Mouse (Mus musculus): ENCODE results near the gene Meis2. TPM values are rescaled to one million over a fixed set of nuclear protein-coding genes. Genes with fewer than 3 reads are reported as not detected.

Meis2 gene
- polyA plus RNA-seq, 1 experiment from 2014 or later: 41.5 TPM

- Histone ChIP-seq H3K9me3 (no peaks in the 10 kb centered on the region), H3K9ac (no peak overlapping the region), H3K4me1 (replicated peaks) (no peaks in the 10 kb centered on the region), H3K4me3 (replicated peaks) (no peak overlapping the region), H3K4me2 (replicated peaks) (no peak overlapping the region), H3K27me3 (replicated peaks) (no peaks in the 10 kb centered on the region), H3K27ac (no peak overlapping the region), H3K36me3 (no peaks in the 10 kb centered on the region)
- ATAC-seq: no peak
- 85% methylated on average over 7 of the region's 7 CpGs for WGBS
Observed at GRCm38 (mm10) chr2:115948630-115949426, 116.8 kb downstream of the Meis2 start.

DNA sequence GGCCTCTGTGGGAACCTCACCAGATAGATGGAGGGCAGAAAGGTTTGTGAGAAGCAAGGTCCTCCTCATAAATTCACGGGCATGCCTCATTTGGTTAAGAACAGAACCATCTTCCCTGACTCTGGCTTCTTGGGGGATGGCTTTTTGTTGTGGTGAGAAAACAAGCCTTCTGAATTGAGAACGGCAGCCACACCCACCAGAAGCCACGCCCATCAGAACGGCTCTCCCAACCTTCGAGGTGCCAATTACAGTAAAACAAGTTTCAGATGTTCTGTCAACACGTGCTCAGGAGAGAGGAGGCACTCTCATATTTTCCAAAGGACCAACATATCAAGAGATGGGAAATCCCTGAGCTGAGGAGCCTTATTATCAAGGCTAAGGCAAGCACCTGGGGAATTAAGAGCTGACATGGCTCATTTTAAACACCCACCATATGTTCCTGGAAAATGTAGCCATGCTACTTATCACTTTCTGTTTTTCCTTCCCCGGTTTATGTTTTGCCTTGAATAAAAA, 117.9 kb downstream of the Meis2 start:
- Histone ChIP-seq H3K27ac (no peak overlapping the region), H3K9ac (no peak overlapping the region), H3K36me3 (no peaks in the 10 kb centered on the region), H3K4me2 (replicated peaks) (no peak overlapping the region), H3K4me3 (replicated peaks) (no peak overlapping the region), H3K9me3 (no peaks in the 10 kb centered on the region), H3K4me1 (replicated peaks) (no peaks in the 10 kb centered on the region), H3K27me3 (replicated peaks) (no peaks in the 10 kb centered on the region)
- 34% methylated on average over 7 of the region's 7 CpGs for WGBS
- no peak for ATAC-seq

- Histone ChIP-seq H3K4me1 (replicated peaks) (no peaks in the 10 kb centered on the region), H3K4me3 (replicated peaks) (no peak overlapping the region), H3K27me3 (replicated peaks) (no peaks in the 10 kb centered on the region), H3K36me3 (no peaks in the 10 kb centered on the region), H3K9ac (no peak overlapping the region), H3K9me3 (no peaks in the 10 kb centered on the region), H3K27ac (no peak overlapping the region), H3K4me2 (replicated peaks) (no peak overlapping the region)
- 38% methylated on average over 8 of the region's 8 CpGs for WGBS
- ATAC-seq: no peak
Observed at GRCm38 (mm10) chr2:115943044-115943443, 122.6 kb downstream of the Meis2 start.

GRCm38 (mm10) chr2:115939849-115940248, 125.8 kb downstream of the Meis2 start:
- no peaks in the 10 kb centered on the region for H3K4me1 ChIP-seq (replicated peaks)
- H3K9ac ChIP-seq: no peak overlapping the region
- no peak overlapping the region for H3K4me3 ChIP-seq (replicated peaks)
- 84% methylated on average over 5 of the region's 5 CpGs for WGBS
- H3K9me3 ChIP-seq: no peaks in the 10 kb centered on the region
- H3K27me3 ChIP-seq (replicated peaks): no peaks in the 10 kb centered on the region
- ATAC-seq: no peak
- no peaks in the 10 kb centered on the region for H3K36me3 ChIP-seq
- H3K4me2 ChIP-seq (replicated peaks): no peak overlapping the region
- H3K27ac ChIP-seq: no peak overlapping the region

DNA sequence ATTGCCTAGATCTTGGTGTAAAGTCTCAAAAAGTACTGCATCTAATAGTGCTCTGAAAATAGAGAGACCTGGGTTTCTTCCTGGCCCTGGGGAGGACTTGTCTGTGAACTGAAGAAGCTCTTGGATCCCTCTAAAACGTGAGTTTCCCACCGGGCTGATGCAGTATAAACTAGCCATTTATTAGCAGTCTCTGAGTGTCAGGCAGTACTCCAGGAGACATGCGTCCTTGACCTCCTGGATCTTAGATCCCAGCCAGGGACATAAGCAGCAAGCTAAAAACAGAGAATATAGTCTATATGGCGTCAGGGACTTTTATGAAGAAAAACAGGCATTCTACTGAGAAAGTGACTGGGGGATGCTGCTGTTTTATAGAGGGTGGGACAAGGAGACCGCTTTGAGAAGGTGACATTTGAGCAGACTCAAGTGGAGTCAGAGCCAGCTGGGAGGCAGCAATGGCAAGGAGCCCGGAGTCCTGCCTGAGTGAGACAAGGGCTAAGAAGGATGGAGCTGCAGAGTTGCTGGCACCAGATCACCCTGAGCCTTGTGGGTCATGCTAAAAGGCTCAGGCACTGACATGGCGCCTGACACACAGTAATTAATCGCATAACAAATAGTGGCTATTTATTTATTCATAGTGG, 126.6 kb downstream of the Meis2 start:
- Histone ChIP-seq H3K27me3 (replicated peaks) (no peaks in the 10 kb centered on the region), H3K4me2 (replicated peaks) (no peak overlapping the region), H3K4me3 (replicated peaks) (no peak overlapping the region), H3K9me3 (no peaks in the 10 kb centered on the region), H3K4me1 (replicated peaks) (no peaks in the 10 kb centered on the region), H3K36me3 (no peaks in the 10 kb centered on the region), H3K27ac (no peak overlapping the region), H3K9ac (no peak overlapping the region)
- WGBS: 57% methylated on average over 8 of the region's 8 CpGs
- no peak; the same call in 1 of the 2 replicates for ATAC-seq

- H3K9me3 ChIP-seq: no peaks in the 10 kb centered on the region
- H3K9ac ChIP-seq: no peak overlapping the region
- no peak overlapping the region for H3K4me3 ChIP-seq (replicated peaks)
- no peaks in the 10 kb centered on the region for H3K27me3 ChIP-seq (replicated peaks)
- no peaks in the 10 kb centered on the region for H3K36me3 ChIP-seq
- no peaks in the 10 kb centered on the region for H3K4me1 ChIP-seq (replicated peaks)
- ATAC-seq: no peak
- no peak overlapping the region for H3K4me2 ChIP-seq (replicated peaks)
- H3K27ac ChIP-seq: no peak overlapping the region
- WGBS: 70% methylated on average over 3 of the region's 3 CpGs
Observed at GRCm38 (mm10) chr2:115938296-115938695, 127.3 kb downstream of the Meis2 start.

- ATAC-seq: no peak
Observed at GRCm38 (mm10) chr2:115937896-115938295, 127.7 kb downstream of the Meis2 start.

GRCm38 (mm10) chr2:115936786-115937185, 128.9 kb downstream of the Meis2 start:
- no peaks in the 10 kb centered on the region for H3K36me3 ChIP-seq
- WGBS: 88% methylated on average over 9 of the region's 9 CpGs
- no peaks in the 10 kb centered on the region for H3K27me3 ChIP-seq (replicated peaks)
- no peak overlapping the region for H3K4me2 ChIP-seq (replicated peaks)
- no peak for ATAC-seq
- H3K4me1 ChIP-seq (replicated peaks): no peaks in the 10 kb centered on the region
- H3K4me3 ChIP-seq (replicated peaks): no peak overlapping the region
- no peaks in the 10 kb centered on the region for H3K9me3 ChIP-seq
- no peak overlapping the region for H3K9ac ChIP-seq
- no peak overlapping the region for H3K27ac ChIP-seq

More at GRCm38 (mm10) chr2:115937896-115938295, 127.7 kb downstream of the Meis2 start:
- H3K9me3 ChIP-seq: no peaks in the 10 kb centered on the region
- WGBS: 88% methylated on average over 1 of the region's 1 CpGs
- H3K4me2 ChIP-seq (replicated peaks): no peak overlapping the region
- H3K27ac ChIP-seq: no peak overlapping the region
- H3K4me1 ChIP-seq (replicated peaks): no peaks in the 10 kb centered on the region
- H3K36me3 ChIP-seq: no peaks in the 10 kb centered on the region
- no peak overlapping the region for H3K9ac ChIP-seq
- no peak overlapping the region for H3K4me3 ChIP-seq (replicated peaks)
- H3K27me3 ChIP-seq (replicated peaks): no peaks in the 10 kb centered on the region

- ATAC-seq: no peak
- H3K36me3 ChIP-seq: no peaks in the 10 kb centered on the region
- H3K9me3 ChIP-seq: no peaks in the 10 kb centered on the region
- no peaks in the 10 kb centered on the region for H3K27me3 ChIP-seq (replicated peaks)
- WGBS: 88% methylated on average over 2 of the region's 2 CpGs
- H3K4me2 ChIP-seq (replicated peaks): no peak overlapping the region
- H3K4me3 ChIP-seq (replicated peaks): no peak overlapping the region
- no peak overlapping the region for H3K27ac ChIP-seq
- no peaks in the 10 kb centered on the region for H3K4me1 ChIP-seq (replicated peaks)
- no peak overlapping the region for H3K9ac ChIP-seq
Observed at GRCm38 (mm10) chr2:115934299-115934698, 131.3 kb downstream of the Meis2 start.

GRCm38 (mm10) chr2:115933259-115933658, 132.4 kb downstream of the Meis2 start:
- Histone ChIP-seq H3K9me3 (no peaks in the 10 kb centered on the region), H3K36me3 (no peaks in the 10 kb centered on the region), H3K4me2 (replicated peaks) (no peak overlapping the region), H3K27ac (no peak overlapping the region), H3K9ac (no peak overlapping the region), H3K4me1 (replicated peaks) (no peaks in the 10 kb centered on the region), H3K27me3 (replicated peaks) (no peaks in the 10 kb centered on the region), H3K4me3 (replicated peaks) (no peak overlapping the region)
- WGBS: 51% methylated on average over 2 of the region's 2 CpGs
- ATAC-seq: no peak

DNA sequence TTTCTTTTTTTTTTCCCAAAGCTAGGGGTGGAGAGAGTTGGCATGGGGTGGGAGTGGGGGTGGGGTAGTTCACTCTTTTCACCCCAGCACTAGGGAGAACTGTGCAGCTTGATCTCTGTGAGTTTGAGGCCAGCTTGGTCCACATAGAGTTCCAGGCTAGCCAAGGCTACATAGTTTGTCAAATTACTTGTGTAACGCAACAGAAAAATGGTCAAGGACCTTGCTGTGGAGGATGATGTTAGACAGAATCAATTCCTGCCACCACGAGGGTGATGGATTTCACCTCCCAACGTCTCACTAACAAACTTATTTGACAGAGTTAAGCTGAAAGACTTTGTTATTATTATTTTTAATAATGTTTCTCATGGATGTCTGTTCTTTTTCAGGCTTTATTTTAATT, 139.9 kb downstream of the Meis2 start:
- 51% methylated on average over 3 of the region's 3 CpGs for WGBS
- H3K4me1 ChIP-seq (replicated peaks): no peaks in the 10 kb centered on the region
- no peak overlapping the region for H3K27ac ChIP-seq
- H3K9ac ChIP-seq: no peak overlapping the region
- no peaks in the 10 kb centered on the region for H3K9me3 ChIP-seq
- no peak overlapping the region for H3K4me3 ChIP-seq (replicated peaks)
- no peak overlapping the region for H3K4me2 ChIP-seq (replicated peaks)
- no peaks in the 10 kb centered on the region for H3K36me3 ChIP-seq
- ATAC-seq: no peak
- no peaks in the 10 kb centered on the region for H3K27me3 ChIP-seq (replicated peaks)

DNA sequence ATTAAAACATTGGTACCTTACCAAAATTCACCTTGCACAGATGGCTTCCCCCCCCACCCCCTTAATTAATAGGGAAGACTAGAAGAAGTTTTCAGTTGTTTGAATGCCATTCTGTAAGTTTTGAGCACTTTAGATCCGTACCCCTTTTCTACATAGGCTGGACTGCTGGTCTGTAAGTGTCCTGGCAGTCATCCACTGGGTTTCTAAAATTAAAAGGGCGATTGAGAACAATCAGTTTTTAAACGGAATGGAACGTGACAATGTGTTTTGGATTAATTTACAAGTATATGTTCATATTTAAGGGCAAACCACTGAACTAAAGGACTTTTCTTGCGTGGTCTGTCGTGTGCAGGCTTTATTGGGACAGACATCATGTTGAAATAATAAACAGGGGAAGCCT, 141.2 kb downstream of the Meis2 start:
- no peak for ATAC-seq
- 71% methylated on average over 6 of the region's 6 CpGs for WGBS
- H3K9ac ChIP-seq: no peak overlapping the region
- no peak overlapping the region for H3K4me3 ChIP-seq (replicated peaks)
- H3K27me3 ChIP-seq (replicated peaks): no peaks in the 10 kb centered on the region
- H3K27ac ChIP-seq: no peak overlapping the region
- H3K4me2 ChIP-seq (replicated peaks): no peak overlapping the region
- H3K4me1 ChIP-seq (replicated peaks): no peaks in the 10 kb centered on the region
- no peaks in the 10 kb centered on the region for H3K9me3 ChIP-seq
- no peaks in the 10 kb centered on the region for H3K36me3 ChIP-seq

DNA sequence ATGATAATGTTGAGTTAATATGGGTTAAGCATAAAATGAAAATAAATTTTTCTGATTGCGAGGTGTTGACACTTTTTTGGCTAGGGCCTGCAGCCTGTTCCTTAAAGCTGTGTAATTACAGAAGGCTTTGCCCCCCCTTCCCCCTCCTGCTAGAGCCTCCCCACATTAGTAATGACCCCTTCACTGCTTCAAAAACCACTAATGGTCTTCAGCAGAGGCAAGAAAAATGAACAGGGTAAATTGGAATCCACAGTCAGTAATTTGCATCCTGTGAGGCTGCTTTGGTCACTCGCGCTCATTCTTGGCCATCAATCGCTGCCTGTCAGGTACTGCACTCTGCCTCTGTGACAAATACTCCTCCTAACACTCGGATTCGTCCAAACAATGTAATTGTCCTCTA, 142.4 kb downstream of the Meis2 start:
- no peak for ATAC-seq
- H3K4me1 ChIP-seq (replicated peaks): no peaks in the 10 kb centered on the region
- WGBS: 48% methylated on average over 6 of the region's 6 CpGs

More for the DNA sequence above, 142.4 kb downstream of the Meis2 start:
- no peaks in the 10 kb centered on the region for H3K27me3 ChIP-seq (replicated peaks)
- no peak overlapping the region for H3K27ac ChIP-seq
- no peaks in the 10 kb centered on the region for H3K9me3 ChIP-seq
- no peak overlapping the region for H3K4me3 ChIP-seq (replicated peaks)
- no peak overlapping the region for H3K4me2 ChIP-seq (replicated peaks)
- no peak overlapping the region for H3K9ac ChIP-seq
- no peaks in the 10 kb centered on the region for H3K36me3 ChIP-seq

Data from intestine, embryonic 15.5 days (tissue).